Mouse (Mus musculus) mouse embryonic stem cell (cell line): ENCODE measurements around the gene Pcca.

Experiments used
- in situ Hi-C, 2 experiments: fragments of 300-500 bp; cut with MboI; formaldehyde crosslinking; loops; 1 replicate in 1 of 2; 3 replicates in 1 of 2; pipeline ENCODE4 v1.14.3; 2019 to 2020; ENCODE audit warnings: low sequenced_read_pairs in 2 of 2, low pct_unique_long_range_greater_than_20kb in 1 of 2, mixed read lengths in 1 of 2; ENCODE audit not compliant: unreplicated experiment in 1 of 2

The Pcca gene

GRCm38 (mm10) chr14:122719496-122720080, 185.5 kb downstream of the Pcca start:
- in situ Hi-C loops = no loop called here

- in situ Hi-C loops = no loop called here
Measured at GRCm38 (mm10) chr14:122720989-122721388, 186.9 kb downstream of the Pcca start.

DNA sequence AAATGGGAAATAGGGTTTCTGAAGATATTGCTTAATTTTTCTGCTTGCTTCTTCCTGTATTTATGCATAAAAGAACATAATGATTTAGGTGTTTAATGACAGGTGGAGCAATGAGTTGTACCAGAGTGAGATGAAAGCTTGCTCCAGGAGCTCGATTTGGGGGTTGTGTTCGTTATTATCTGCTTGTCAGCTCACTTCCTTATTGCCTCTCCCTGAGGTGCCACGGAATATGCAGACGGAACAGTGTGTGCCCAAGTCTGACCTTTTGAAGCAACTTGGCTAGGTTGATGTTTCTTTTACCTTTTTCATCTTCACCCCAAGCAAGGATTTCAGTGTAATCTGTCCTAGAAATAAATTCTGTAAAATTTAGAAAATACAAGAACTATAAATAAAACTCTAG, 187.6 kb downstream of the Pcca start:
- in situ Hi-C loops = no loop called here

- in situ Hi-C loops = no loop called here
Measured at GRCm38 (mm10) chr14:122726456-122726855, 192.3 kb downstream of the Pcca start.

DNA sequence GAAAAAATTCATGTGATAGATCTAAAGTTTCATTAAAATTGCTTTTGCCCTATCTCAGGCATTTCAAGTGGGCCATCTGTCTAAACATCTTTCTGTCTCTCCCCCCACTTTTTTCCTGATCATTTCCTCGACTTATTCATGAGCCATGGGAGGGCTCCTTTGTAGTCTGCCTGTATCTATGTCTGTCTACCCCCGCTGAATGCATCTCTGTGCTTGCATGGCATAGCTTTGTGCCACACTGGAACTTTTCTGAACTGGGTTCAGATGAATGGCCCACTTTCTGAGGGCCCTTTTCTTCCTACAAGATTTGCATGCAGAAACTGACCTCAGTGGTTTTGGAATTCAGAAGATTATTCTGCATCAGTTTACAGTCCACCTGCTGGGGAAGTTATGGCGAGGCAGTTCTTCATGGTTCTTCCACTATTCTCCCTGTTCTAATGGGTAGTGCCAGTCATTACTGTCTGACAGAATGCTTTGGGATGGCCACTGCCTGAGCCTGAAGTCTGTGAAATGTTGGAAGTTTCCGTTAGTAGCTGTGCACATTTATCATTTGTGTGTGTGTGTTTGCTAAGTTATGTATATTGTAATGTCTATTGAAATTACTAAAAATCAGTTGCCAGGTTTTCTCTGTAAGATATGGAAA, 195.4 kb downstream of the Pcca start:
- in situ Hi-C loops = no loop called here

DNA sequence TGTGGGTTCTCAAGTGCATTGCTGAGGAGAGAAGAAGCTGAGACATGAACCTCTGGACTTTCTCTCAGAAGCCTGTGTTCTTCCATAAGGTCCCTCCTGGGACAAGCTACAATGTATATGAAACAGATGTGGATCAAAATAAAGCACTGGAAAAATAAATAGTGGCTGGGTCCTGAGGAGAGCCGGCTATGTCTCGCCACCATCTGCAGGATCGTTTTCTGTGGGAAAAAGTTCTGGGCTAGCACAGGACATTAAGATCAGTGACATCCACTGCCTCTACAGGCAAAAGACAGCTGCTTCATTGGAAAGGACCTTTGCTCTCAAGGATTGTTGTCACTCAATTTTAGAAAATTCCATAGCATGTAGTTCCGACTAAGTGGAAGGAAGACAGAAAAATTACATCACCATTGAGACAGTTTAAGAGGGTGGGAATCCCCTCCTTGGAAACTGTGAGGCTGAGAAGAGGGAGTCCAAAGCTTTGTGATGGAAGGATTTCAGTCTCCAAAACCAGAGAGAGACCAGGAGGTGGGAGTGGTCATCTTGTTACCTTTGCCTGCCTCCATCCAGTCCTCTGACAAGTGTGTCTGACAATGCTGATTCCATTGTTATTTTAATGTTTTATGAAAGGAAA, 196.9 kb downstream of the Pcca start:
- in situ Hi-C loops = no loop called here

DNA sequence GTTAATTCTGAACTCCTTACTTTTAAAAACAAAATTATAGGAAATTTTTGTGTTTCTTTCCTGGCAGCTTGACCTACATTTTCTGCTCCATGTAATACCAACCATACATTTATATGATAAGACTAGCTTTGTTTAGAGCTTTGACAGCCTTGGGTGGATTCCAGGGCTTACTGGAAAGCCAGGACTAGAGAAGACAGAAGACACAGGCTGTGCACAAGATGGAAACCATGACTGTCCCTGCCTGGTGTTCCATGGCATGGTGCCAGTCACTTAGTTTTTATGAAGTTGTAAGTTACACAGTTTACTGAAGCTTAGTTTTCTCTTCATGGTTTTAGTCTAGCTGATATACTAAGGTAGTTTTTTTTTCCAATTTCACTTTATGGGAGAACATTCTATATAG, 202.7 kb downstream of the Pcca start:
- in situ Hi-C loops = no loop called here

- in situ Hi-C loops = no loop called here
Measured at GRCm38 (mm10) chr14:122747860-122748842, 214.0 kb downstream of the Pcca start.

- in situ Hi-C loops = no loop called here
Measured at GRCm38 (mm10) chr14:122751552-122751951, 217.4 kb downstream of the Pcca start.

- in situ Hi-C loops = no loop called here
Measured at GRCm38 (mm10) chr14:122753278-122753677, 219.2 kb downstream of the Pcca start.

DNA sequence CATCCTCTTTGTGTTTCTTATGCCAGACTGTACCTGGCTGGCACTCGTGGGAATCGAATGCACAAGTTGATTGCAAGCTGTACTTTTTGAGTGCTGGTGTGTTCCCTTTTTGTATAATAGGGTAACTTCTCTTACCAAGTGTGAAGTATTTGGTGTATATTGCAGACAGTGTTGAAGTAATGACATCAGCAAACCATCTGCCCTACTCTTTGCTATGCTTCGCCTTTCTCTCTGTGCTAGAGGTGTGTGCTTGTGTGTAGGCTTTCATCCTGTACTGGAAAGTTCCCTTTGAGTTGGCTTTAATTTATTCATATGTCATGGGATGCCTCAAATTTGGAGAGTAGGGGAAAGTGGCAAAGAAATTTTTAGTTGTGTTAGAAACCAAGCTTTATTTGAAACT, 220.2 kb downstream of the Pcca start:
- in situ Hi-C loops = no loop called here

- in situ Hi-C loops = no loop called here
Measured at GRCm38 (mm10) chr14:122755559-122755958, 221.4 kb downstream of the Pcca start.

- in situ Hi-C loops = no loop called here
Measured at GRCm38 (mm10) chr14:122756671-122757070, 222.5 kb downstream of the Pcca start.

- in situ Hi-C loops = no loop called here
Measured at GRCm38 (mm10) chr14:122759890-122760289, 225.8 kb downstream of the Pcca start.

DNA sequence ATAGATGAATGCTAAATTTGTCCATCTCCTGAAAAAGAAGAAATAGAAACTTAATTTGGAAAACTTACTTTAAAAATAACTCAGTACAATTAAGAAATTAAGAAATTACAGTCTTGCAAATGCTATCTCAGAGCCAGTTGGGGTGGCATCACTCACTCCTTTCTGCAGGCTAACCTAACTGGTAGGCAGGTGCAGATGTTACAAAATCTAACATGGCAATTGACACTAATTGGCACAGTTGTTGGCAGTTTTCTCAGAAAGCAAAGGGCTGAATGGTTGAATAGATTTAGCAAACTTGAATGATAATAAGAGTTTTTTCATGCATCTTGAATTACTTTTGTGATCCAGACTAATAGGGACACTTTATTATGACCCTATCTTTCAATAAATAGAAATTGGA, 226.7 kb downstream of the Pcca start:
- in situ Hi-C loops = no loop called here

GRCm38 (mm10) chr14:122762603-122763002, 228.5 kb downstream of the Pcca start:
- in situ Hi-C loops = no loop called here

- in situ Hi-C loops = no loop called here
Measured at GRCm38 (mm10) chr14:122765951-122766350, 231.8 kb downstream of the Pcca start.

GRCm38 (mm10) chr14:122766448-122766847, 232.3 kb downstream of the Pcca start:
- in situ Hi-C loops = no loop called here

DNA sequence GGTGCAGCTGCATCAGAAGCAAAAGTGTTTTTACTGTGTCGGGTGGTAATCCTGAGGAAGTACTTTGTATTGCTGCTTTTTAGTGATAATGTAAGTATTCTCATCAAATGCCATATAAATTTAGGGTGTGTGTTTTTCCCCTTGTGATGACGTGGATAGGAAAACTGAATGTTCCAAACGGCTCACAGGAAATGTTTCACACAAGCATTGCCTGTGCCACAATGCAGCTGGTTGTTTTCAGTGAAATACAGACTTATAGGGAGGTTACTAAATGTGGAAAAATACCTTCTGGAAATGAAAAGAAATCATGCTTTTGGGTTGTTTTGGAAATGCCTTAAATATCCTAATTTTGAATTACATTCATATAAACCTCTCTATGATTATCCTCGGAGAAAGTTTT, 250.6 kb downstream of the Pcca start:
- in situ Hi-C loops = no loop called here
